Mouse (Mus musculus) liver, postnatal 0 days (tissue): Measurements from ENCODE around the gene Filip1l.

Experiments
- CTCF ChIP-seq: sonication (generic); IDR thresholded peaks from 2 replicates; pipeline ENCODE4 v1.5.1; 2016; ENCODE audit warnings: antibody characterized with exemption, low read depth
- EP300 ChIP-seq: IDR thresholded peaks from 2 replicates; pipeline ENCODE4 v1.6.1; 2016; ENCODE audit warnings: antibody characterized with exemption, low read depth, mild to moderate bottlenecking

DNA sequence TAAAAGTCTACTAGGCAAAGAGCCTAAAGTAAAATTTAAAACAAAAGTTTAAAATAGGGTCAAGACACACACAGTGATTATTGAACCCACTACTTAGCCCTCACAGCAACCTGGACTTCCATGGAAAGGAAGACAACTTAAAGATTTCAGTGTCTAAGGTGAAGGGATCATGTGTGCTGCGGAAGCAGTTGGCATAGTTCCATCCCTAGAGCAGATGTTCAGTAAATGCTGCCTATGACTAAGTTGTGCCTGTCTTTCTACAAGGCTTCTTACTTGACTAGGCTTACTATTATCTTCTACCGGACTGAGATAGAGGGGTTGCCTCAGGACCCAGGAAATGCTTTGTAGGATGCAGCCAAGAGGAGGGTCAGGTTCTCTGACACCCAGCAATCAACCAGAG lies 203.4 kb downstream of the Filip1l start:
- TF ChIP-seq EP300: no peak
- no peak for TF ChIP-seq CTCF
